Mouse (Mus musculus) heart, embryonic 15.5 days (tissue): ENCODE data around the gene Srrm4. TPM values are rescaled to one million over a fixed set of nuclear protein-coding genes. Genes with fewer than 3 reads are reported as not detected.

ENCODE experiments used
- ATAC-seq: fragments of 200-750 bp; cut with Nextera tagmentation; replicated peaks from 2 replicates; pipeline ENCODE4 v1.8.0; 2017; ENCODE audit warnings: low read depth, moderate TSS enrichment; ENCODE audit not compliant: insufficient number of reproducible peaks, insufficient read depth, low FRiP score
- H3K27ac ChIP-seq: fragments of 300-500 bp; sonication (generic); 2 replicates; pipeline ENCODE4 v1.5.1; 2015; ENCODE audit warnings: mild to moderate bottlenecking, inconsistent platforms
- H3K27me3 ChIP-seq: fragments of 300-500 bp; sonication (generic); 2 replicates; pipeline ENCODE4 v1.6.1; 2015; ENCODE audit warnings: inconsistent platforms
- H3K36me3 ChIP-seq: fragments of 300-500 bp; sonication (generic); 2 replicates; pipeline ENCODE4 v1.6.1; 2015; ENCODE audit warnings: mild to moderate bottlenecking, inconsistent platforms
- H3K4me1 ChIP-seq: fragments of 300-500 bp; sonication (generic); replicated peaks from 2 replicates; pipeline ENCODE4 v1.6.1; 2015; ENCODE audit warnings: inconsistent platforms
- H3K4me2 ChIP-seq: fragments of 300-500 bp; sonication (generic); 2 replicates; pipeline ENCODE4 v1.6.1; 2015; ENCODE audit warnings: inconsistent platforms, mild to moderate bottlenecking, moderate library complexity
- H3K4me3 ChIP-seq: fragments of 300-500 bp; sonication (generic); 2 replicates; pipeline ENCODE4 v1.5.1; 2015; ENCODE audit warnings: mild to moderate bottlenecking, inconsistent platforms
- H3K9ac ChIP-seq: fragments of 300-500 bp; sonication (generic); 2 replicates; pipeline ENCODE4 v1.6.1; 2015; ENCODE audit warnings: mild to moderate bottlenecking, inconsistent platforms
- H3K9me3 ChIP-seq: fragments of 300-500 bp; sonication (generic); replicated peaks from 2 replicates; pipeline ENCODE4 v1.6.1; 2016; ENCODE audit warnings: inconsistent platforms
- WGBS: fragments of 180-500 bp; shearing (Covaris S2); methylation state at CpG from one replicate; pipeline ENCODE4 v1.1.7; 2015; ENCODE audit warnings: mixed read lengths; 5-methylcytosine and 5-hydroxymethylcytosine counted together
- polyA plus RNA-seq: library from polyadenylated mRNA; unstranded; fragments of >200 nt; fragmentation: Nextera tagmentation; extraction: Ambion mirVana; gene quantifications from 2 replicates; pipeline ENCODE4 v1.2.1, GENCODE M21; 2015

The Srrm4 gene
- 0.89 and 1.0 TPM in 2 replicates for polyA plus RNA-seq

DNA sequence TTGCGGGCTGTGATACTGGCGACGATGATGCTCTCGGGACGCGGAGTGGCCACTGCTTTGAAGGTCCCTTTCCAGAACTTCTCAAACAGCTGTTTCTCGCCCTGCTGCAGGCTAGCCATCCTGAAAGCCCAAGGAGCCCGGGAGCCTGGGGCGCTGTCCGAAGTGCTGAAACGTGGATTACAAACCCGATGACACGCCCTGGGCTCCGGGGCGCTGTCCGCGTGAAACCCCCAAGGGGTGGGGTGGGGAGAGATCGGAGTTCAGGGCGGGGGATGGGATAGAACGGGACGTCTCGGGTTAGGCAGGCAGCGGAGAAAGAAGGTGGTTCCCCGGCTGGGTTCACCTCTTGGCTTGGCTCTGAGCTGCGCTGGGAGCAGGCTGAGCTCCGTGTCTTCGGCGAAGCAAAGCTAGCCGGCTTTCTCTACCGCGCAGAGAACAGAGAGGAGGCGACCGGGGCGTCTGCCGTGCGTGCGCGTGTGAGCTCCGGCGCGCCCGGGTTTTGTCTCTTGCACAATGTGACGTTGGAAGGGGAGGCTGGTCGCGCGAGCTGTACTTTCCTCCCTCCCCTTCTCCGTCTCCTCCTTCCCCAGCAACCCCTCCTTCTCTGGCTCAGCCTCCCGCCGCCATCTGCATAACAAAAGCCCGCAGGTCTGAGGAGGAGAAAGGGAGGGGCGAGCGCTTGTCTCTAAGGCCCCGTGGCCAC is at the start of gene Srrm4:
Gene Srrm4, minus strand, starts transcription at position 472 of the 703 bp plus-strand sequence.
- under 1% methylated on average over 53 of the region's 53 CpGs for WGBS
- H3K9ac ChIP-seq, result no peak within 1 kb of the TSS

GRCm38 (mm10) chr5:116592801-116593430 is 1.3 kb upstream of the Srrm4 start:
- under 1% methylated on average over 12 of the region's 12 CpGs for WGBS
- Histone ChIP-seq H3K9me3 (no peaks in the 10 kb centered on the region; the same call in 1 of the 2 replicates), H3K27ac (no peak overlapping the region), H3K27me3 (peaks cover 65% of the 10 kb centered on the region), H3K4me2 (peak overlapping the region; percentile 43), H3K36me3 (no peaks in the 10 kb centered on the region), H3K4me1 (peaks cover 12% of the 10 kb centered on the region), H3K4me3 (0 out of 2 replicates have a peak overlapping the region, but pooled peaks have one; percentile 2), H3K9ac (no peak overlapping the region)
- no peak for ATAC-seq

More for the DNA sequence above, at the start of gene Srrm4:
- Histone ChIP-seq H3K4me3 (peak within 1 kb of the TSS; percentile 22), H3K4me1 (peaks cover 12% of the 10 kb centered on the region), H3K9me3 (no peaks in the 10 kb centered on the region; the same call in 1 of the 2 replicates), H3K27ac (no peak within 1 kb of the TSS), H3K4me2 (peak within 1 kb of the TSS; percentile 43), H3K36me3 (no peaks in the 10 kb centered on the region), H3K27me3 (peaks cover 65% of the 10 kb centered on the region)
- no peak; the same call in 1 of the 2 replicates for ATAC-seq

DNA sequence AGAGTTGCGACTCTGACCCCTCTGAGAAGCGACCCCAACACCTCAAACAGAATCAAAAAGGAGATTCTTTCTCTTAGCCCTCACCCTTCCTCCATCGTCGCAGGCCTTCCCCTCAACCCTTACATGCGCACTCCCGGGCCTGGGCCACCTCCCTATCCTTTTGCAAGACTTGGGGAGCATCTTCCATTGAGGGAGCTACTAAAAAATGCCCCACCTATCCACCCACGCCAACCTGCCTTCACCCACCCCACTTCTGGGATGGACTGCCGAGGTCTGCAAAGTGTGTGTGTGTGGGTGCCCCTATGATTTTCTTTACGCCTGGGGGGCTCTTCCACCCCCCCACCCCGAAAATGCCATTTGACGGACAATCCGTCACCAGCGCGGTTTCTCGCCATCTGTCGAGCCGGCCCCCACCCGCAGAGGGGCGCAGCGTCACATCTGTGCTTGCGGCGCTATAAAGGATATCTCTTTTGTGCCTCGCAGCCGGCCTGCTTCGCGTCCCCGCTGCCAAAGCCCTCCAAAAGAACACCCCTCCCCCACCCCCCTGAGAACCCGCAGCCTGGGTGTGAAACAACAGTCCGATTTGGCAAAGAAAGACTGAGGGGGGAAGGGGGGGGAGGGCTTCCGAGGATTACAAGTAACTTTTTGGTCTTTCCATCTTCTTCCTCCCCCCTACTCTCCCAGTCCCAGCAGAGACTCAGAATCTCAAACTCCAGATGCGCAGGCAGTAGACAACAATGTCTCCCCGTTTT is 608 bp upstream of the Srrm4 start:
- Histone ChIP-seq H3K36me3 (no peaks in the 10 kb centered on the region), H3K9me3 (no peaks in the 10 kb centered on the region; the same call in 1 of the 2 replicates), H3K4me2 (peak overlapping the region; percentile 43), H3K9ac (no peak overlapping the region), H3K27me3 (peaks cover 65% of the 10 kb centered on the region), H3K27ac (no peak overlapping the region), H3K4me1 (peaks cover 12% of the 10 kb centered on the region), H3K4me3 (peak overlapping the region; percentile 22)
- 1% methylated on average over 32 of the region's 32 CpGs for WGBS
- ATAC-seq, result no peak

DNA sequence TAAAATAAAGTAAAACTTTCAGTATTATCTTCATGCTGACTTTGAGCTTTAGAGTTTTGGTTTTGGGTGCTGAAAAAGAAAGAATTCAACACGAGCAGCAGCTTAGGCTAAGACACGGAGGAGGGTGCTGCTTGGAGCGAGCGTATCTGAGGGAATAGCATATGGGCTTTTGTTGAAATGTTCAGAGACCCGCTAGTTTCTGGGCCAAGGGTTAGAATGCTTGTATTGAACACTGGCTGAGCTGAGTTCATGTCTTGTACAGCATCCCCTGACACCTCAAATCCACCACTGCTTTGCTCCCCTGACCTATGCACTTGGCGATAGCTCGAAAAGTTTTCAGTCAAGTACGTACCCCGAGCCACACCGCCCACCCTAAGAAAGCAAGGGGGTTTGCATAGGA is 919 bp downstream of the Srrm4 start:
- no peak for ATAC-seq
- H3K27ac ChIP-seq, result no peak overlapping the region
- WGBS, result 9% methylated on average over 10 of the region's 10 CpGs
- H3K9ac ChIP-seq, result no peak overlapping the region
- H3K4me2 ChIP-seq, result no peak overlapping the region
- no peaks in the 10 kb centered on the region; the same call in 1 of the 2 replicates for H3K9me3 ChIP-seq
- H3K36me3 ChIP-seq, result no peaks in the 10 kb centered on the region
- peaks cover 65% of the 10 kb centered on the region for H3K27me3 ChIP-seq
- no peak overlapping the region for H3K4me3 ChIP-seq
- peaks cover 12% of the 10 kb centered on the region for H3K4me1 ChIP-seq

GRCm38 (mm10) chr5:116589631-116590030 is 2.0 kb downstream of the Srrm4 start:
- peaks cover 12% of the 10 kb centered on the region for H3K4me1 ChIP-seq
- H3K9me3 ChIP-seq, result no peaks in the 10 kb centered on the region; the same call in 1 of the 2 replicates
- H3K4me3 ChIP-seq, result no peak overlapping the region
- no peak overlapping the region for H3K27ac ChIP-seq
- 68% methylated on average over 8 of the region's 8 CpGs for WGBS
- peaks cover 62% of the 10 kb centered on the region for H3K27me3 ChIP-seq
- ATAC-seq, result no peak
- no peak overlapping the region for H3K9ac ChIP-seq
- H3K4me2 ChIP-seq, result no peak overlapping the region
- H3K36me3 ChIP-seq, result no peaks in the 10 kb centered on the region

- WGBS, result 51% methylated on average over 10 of the region's 10 CpGs
- Histone ChIP-seq H3K36me3 (no peaks in the 10 kb centered on the region), H3K9ac (no peak overlapping the region), H3K4me1 (peaks cover 12% of the 10 kb centered on the region), H3K4me3 (no peak overlapping the region), H3K27ac (no peak overlapping the region), H3K9me3 (no peaks in the 10 kb centered on the region; the same call in 1 of the 2 replicates), H3K4me2 (no peak overlapping the region), H3K27me3 (peaks cover 55% of the 10 kb centered on the region)
- ATAC-seq, result no peak
Observed at GRCm38 (mm10) chr5:116588836-116589235, 2.8 kb downstream of the Srrm4 start.

GRCm38 (mm10) chr5:116579533-116579932 is 12.1 kb downstream of the Srrm4 start:
- H3K36me3 ChIP-seq, result no peaks in the 10 kb centered on the region
- H3K4me2 ChIP-seq, result no peak overlapping the region
- 78% methylated on average over 8 of the region's 8 CpGs for WGBS
- H3K27ac ChIP-seq, result no peak overlapping the region
- no peaks in the 10 kb centered on the region for H3K27me3 ChIP-seq
- no peak for ATAC-seq
- H3K9ac ChIP-seq, result no peak overlapping the region
- H3K4me3 ChIP-seq, result no peak overlapping the region
- no peaks in the 10 kb centered on the region for H3K9me3 ChIP-seq
- no peaks in the 10 kb centered on the region for H3K4me1 ChIP-seq

DNA sequence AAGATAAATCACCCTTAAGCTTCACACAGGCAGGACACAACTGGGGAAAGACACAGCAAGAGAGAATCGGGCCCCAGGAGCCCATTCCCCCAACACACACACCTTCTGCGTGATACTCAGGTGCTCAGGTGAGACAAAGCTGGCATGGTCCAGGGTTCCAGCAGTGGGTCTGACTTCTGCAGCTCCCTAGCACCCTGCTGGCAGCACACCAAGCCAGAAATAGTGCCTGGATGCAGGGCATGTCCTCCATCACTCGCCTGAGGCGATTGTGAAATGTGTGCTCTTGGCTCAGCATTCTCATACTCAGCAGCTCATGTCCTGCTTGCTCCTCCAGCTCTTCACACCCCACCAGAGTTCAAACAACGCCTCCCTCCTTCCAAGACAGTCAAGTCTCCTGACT is 14.5 kb downstream of the Srrm4 start:
- no peak overlapping the region for H3K4me2 ChIP-seq
- no peak overlapping the region for H3K9ac ChIP-seq
- H3K9me3 ChIP-seq, result no peaks in the 10 kb centered on the region
- no peak for ATAC-seq
- no peaks in the 10 kb centered on the region for H3K36me3 ChIP-seq
- H3K4me1 ChIP-seq, result no peaks in the 10 kb centered on the region
- peaks cover 3% of the 10 kb centered on the region for H3K27me3 ChIP-seq
- no peak overlapping the region for H3K27ac ChIP-seq
- H3K4me3 ChIP-seq, result no peak overlapping the region
- WGBS, result 67% methylated on average over 5 of the region's 5 CpGs

GRCm38 (mm10) chr5:116573307-116573706 is 18.3 kb downstream of the Srrm4 start:
- Histone ChIP-seq H3K4me2 (no peak overlapping the region), H3K4me1 (no peaks in the 10 kb centered on the region), H3K9me3 (no peaks in the 10 kb centered on the region), H3K36me3 (no peaks in the 10 kb centered on the region), H3K4me3 (no peak overlapping the region), H3K27ac (no peak overlapping the region), H3K27me3 (peaks cover 14% of the 10 kb centered on the region), H3K9ac (no peak overlapping the region)
- 45% methylated on average over 9 of the region's 9 CpGs for whole genome bisulfite sequencing
- ATAC-seq, result no peak

DNA sequence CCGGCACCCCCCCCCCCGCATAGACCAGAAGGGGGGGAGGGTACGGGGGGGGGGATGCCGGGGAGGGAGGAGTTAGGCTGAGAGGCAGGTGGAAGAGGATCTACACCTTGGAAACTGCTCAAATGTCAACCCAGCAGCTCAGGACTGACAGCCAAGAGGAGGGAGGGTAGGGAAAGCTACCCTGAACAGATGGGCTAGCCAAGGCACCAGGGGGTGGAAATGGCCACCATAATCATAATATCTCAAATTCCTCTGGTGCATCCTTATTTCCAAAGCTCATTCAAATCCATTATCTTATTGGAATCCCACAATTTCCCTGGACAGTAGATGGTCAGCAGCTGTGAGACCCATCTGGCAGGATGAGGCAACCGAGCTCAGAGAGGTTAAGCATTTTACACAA is 19.7 kb downstream of the Srrm4 start:
- H3K9ac ChIP-seq, result no peak overlapping the region
- no peak overlapping the region for H3K4me2 ChIP-seq
- H3K4me1 ChIP-seq, result no peaks in the 10 kb centered on the region
- ATAC-seq, result no peak
- no peak overlapping the region for H3K27ac ChIP-seq
- peaks cover 14% of the 10 kb centered on the region for H3K27me3 ChIP-seq
- 29% methylated on average over 3 of the region's 5 CpGs for WGBS
- no peaks in the 10 kb centered on the region for H3K36me3 ChIP-seq
- H3K9me3 ChIP-seq, result no peaks in the 10 kb centered on the region
- H3K4me3 ChIP-seq, result no peak overlapping the region

DNA sequence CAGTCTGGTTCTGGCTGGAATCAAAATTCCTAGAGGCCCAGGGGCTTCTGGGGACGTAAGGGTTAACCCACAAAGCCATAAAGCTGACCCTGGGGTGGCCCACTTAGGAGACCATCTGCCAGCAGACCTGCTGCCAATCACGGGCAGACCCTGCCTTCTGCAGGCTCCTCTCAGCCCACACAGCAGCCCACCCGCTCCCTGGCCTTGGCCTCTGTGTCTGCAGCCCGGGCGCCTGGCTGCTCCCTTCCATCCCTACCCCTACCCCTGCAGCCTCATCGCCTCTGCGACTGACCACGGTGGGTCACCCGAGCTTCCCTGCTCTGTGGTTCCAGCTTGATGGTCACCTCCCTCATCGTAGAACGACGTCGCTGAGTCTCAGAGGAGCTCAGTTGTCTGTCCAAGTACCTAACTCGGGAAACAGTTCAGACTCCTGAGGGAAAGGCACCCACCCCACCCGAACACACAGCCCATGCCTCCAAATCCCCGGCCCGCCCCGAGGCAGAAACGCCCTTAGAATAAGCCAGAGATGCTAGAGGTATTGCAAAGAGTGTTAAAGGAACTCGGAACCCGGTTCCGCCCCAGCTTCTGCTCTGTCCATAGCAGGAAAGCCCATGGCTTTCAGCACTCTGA is 20.3 kb downstream of the Srrm4 start:
- H3K4me1 ChIP-seq, result no peaks in the 10 kb centered on the region
- H3K4me3 ChIP-seq, result no peak overlapping the region
- H3K36me3 ChIP-seq, result no peaks in the 10 kb centered on the region
- ATAC-seq, result no peak
- no peaks in the 10 kb centered on the region for H3K9me3 ChIP-seq
- no peak overlapping the region for H3K9ac ChIP-seq
- H3K27me3 ChIP-seq, result peaks cover 14% of the 10 kb centered on the region
- H3K27ac ChIP-seq, result no peak overlapping the region
- 14% methylated on average over 22 of the region's 22 CpGs for WGBS
- H3K4me2 ChIP-seq, result no peak overlapping the region
